Mouse (Mus musculus): ENCODE results near the gene Tirap.
"Not testable (repeated sequence)": the region's sequence is repeated elsewhere in the genome, so short reads cannot be mapped to it uniquely, and the experiment has no call there.

Gene Tirap

DNA sequence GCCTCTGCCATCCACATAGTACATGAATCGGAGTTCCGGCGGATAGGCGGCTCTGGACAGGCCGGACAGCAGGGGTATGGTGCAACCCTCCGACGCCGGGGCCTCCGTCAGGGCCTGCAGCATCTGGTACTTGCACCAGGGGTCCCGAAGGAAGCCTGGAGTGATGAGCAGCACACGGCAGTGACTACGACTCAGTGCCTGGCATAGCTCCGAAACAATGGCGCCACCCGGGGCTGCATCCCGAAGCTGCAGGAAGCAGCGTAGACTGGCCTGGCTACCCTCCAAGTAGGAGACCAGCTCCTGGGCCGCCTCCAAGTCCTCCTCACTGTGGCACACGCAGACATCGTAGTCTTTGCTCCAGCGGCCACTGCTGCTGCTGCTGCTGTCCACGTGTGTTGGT lies 11.4 kb downstream of the Tirap start:
- DNase-seq (ENCODE audit: low spot score), result peak; percentile 32

DNA sequence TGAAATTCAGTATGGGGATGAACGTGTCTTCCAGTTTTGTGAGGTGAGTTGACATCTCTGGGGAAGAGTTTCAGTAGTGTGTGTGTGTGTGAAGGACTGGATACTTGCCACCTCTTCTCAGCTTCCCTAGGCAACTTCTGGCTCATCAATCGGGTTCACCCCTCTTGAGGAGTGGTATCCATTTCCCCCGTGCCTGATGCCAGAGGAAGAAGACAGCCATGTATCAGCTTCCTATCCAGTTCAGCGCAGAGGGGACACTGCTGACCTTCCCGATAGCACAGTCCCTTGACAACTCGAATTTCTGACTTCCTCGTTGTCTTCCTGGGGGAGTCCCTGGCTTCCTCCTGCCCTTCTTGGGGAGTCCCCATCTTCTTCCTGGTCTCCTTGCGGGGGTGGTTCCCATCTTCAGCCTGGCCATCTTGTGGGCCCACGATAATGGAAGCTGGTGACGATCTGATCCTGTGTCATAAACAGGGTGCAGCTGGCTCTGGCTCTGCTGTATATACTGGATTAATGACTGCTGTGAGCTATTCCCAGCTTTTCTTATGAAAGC lies 12.7 kb downstream of the Tirap start:
- DNase-seq (ENCODE audit: low spot score), result no peak

DNA sequence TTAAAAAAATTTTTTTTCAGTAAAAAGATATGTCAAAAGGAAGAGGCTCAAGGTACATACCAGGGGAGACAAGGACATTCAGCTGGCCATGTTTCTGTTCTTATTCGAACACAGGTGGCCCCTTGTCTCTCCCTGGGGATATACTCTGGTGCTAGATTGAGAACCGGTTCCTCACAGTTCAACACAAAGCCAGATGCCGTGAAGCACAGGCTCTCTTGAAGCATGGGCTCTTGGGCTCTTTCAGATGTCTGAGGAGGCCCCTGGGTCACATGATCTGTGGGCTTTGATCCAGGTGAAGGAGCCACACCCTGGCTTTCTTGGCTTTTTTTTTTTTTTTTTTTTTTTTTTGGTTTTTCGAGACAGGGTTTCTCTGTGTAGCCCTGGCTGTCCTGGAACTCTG lies 13.7 kb downstream of the Tirap start:
- no peak for DNase-seq (ENCODE audit: low spot score)

DNA sequence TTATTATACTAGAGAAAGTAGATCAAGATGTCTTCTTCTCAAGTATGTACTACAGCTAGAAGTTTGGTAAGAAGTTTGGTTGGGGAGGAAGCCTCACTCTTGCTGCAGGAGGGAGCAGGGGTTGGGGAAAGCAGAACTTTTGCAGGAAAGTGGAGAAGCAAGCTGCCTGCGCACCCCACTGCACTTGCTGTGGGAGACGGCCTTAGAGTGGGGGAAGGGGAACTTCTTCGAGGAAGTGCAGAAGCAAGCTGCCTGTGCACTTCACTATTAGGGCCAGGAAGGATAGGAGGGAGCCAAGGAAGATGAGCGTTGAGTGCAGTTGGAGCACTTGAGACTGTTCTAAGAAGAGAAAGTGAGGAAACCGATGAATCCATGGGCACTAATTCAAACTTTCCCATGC lies 16.7 kb downstream of the Tirap start:
- no peak for DNase-seq (ENCODE audit: low spot score)

DNA sequence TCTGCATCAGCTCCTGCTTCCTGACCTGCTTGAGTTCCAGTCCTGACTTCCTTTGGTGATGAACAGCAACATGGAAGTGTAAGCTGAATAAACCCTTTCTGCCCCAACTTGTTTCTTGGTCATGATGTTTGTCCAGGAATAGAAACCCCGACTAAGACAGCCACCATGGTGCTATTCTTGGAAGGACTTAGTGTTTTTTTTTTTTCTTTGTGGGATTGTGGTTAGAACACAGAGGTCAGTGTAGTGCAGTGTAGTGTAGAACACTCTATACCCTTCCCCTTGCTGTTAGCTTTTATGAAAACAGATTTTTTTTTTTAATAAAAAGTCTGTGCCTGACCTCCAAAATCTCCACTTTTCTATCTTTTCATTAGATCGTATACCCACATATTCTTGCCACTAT lies 17.3 kb downstream of the Tirap start:
- DNase-seq (ENCODE audit: low spot score), result no peak

DNA sequence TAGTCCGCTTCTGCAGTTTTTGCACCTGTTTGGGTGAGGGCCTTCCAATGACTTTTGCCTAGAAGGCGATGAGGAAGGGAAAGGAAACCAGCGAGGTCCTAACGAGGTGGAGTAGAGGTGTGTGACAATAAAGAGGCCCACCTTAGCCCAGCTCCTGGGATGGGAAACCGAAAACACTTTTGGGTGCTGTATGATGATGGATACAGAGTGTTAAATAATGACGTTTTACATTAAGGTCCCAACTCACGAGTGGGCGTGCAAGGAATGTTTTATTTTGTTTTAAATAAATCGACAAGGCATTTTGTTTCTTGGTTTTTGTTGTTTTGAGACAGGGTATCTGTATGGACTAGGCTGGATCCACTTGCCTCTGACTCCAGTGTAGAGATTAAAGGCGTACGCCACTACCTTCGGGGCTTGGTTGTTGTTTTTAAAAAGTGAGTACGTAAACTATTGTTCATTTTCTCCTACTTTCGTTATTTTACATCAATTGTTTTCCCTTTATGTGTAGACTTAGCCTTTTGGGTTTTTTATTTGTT lies 23.9 kb downstream of the Tirap start:
- DNase-seq (ENCODE audit: low spot score), result no peak

DNA sequence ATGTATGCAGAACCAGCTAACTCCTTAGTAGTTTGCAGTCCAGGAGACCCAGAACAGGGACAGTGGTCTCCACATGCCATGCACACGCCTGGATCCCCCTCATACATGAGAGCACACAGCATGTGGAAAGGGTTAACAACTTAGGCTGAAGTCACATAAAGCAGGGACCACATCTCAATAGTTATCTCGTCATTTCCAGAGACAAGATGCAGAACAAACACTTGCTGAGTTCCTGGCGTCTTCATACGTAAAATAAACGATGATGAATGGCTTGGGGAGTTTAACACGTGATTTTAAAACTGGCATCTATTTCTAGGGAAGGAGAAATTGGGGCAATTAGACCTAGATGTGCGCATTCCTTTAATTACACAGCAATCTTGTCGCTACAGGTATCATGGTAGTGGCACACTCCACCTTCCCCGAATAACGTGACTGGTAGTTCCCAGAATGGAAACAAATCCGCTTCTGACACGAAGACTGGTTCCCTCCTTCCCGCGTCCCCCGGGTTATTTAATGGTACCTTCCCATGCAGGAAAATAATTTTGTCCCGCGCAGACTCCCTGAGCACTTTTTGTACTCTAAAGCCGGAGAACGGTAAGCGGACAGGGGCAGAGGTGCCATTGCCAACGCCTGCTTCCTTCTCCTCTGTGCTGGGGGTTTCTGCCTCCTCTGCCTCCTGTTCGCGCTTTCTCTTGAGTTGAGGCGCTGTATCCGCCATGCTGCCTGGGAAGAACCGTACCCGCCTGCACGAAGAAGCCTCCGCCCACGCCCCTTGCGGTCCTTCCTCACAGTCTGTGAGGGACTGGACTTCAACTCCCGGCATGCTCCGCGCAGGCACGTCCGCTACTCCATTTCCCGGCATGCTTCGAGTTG lies 24.6 kb downstream of the Tirap start, which contains the start of gene Dcps:
Gene Dcps (minus strand): TSS at position 811 of the 873 bp plus-strand sequence.
- peak; percentile 84 for DNase-seq (ENCODE audit: low spot score)

DNA sequence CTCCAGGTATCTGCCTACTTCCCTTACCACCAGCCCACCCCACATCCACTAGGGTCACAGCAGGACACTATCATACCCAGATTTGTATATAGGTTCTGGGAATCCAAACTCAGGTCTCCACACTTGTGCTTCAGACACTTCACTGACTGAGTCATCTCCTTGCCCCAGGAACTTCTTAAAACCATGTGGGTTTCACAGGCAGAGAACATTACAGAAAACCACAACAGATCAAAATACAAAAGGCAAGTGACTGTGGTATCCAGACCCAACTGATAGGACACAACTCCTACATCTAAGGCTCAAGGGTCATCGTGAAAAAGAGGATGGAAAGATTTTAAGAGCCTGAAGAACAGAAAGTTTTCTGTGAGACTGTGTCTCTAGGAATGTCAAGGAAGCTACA lies 26.8 kb downstream of the Tirap start:
- DNase-seq (ENCODE audit: low spot score), result no peak

DNA sequence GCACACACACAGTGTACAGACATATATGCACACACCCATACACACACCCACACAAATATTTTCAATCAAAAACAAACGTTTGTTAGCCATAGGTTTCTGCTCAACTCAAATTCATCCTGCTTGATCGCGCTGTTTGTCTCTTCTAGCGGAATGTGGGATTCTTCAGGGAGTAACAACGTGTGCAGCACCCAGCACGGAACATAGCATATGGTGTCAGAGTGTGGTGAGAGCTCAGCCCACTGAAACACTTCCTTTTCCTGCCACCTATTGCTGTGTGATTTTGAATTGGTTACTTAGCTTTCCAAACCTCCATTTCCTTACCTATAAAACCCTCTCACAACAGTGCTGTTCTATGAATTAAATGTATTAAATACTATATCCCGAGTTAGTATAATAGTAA lies 30.0 kb downstream of the Tirap start:
- no peak for DNase-seq (ENCODE audit: low spot score)

DNA sequence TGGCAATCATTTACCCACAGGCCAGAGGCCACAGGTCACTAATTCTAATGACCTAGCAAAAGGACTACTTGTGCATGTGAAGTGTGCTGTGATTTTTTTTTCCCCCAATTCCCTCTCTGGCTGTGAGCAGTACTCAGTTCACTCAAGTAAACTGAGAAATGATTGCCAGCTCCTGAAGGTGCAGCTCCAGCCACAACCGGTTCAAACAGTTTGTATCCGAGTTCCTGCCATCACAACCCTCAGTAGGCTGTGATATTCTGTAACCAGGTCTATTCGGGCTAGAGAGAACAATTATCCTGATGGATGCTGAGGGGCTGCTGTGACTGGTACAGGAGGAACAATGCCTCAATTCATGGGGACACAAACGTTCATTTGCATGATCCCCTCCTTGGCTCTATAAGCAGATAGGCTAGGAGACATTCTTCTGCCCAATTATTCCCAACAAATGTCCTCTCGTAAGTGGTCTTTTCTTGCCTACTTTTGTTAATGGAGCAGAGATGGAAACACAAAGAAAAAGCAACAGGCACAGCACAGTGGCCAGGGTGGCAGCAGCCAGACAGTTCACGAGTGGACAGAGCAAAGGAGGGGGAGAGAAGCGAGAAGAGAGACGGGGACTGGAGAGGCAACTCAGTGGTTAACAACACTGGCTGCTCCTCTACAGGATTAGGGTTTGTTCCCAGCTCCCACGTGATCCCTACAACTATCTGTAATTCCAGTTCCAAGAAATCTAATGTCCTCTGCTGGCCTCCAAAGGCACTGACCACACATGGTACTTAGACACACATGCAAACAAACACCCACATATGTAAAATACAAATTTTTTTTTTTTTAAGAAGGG lies 33.1 kb downstream of the Tirap start:
- peak; percentile 32 for DNase-seq (ENCODE audit: low spot score)

DNA sequence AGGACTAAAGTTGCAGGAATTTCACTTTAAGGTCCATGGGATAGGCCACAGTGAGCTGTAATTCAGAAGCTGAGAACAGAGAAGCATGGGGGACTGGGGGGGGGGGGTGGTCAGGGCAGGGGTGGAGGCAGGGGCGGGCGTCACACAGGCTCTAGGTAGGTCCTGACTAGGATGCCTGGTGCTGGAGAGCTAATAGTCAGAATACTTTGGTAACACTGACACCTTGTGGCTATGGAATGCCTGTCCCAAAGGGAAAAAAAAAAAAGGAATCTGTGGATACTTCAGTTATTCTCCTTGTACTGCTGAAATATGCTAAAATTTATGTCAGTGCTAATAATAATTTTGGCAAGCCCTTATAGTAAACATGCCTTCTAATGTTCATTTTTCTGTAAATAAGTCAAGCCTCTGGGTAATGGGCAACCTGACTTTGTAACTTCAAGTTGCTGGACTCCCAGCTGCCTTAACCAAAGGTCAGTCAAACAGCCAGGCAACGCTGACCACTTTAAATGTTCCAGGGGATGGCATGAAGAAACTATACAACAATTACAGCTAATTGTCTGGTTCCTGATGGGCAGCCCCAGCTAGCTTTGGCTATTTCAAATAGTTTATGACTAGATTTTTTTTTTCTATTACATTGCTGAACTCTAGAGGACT lies 33.8 kb downstream of the Tirap start:
- DNase-seq (ENCODE audit: low spot score), result peak; percentile 76

DNA sequence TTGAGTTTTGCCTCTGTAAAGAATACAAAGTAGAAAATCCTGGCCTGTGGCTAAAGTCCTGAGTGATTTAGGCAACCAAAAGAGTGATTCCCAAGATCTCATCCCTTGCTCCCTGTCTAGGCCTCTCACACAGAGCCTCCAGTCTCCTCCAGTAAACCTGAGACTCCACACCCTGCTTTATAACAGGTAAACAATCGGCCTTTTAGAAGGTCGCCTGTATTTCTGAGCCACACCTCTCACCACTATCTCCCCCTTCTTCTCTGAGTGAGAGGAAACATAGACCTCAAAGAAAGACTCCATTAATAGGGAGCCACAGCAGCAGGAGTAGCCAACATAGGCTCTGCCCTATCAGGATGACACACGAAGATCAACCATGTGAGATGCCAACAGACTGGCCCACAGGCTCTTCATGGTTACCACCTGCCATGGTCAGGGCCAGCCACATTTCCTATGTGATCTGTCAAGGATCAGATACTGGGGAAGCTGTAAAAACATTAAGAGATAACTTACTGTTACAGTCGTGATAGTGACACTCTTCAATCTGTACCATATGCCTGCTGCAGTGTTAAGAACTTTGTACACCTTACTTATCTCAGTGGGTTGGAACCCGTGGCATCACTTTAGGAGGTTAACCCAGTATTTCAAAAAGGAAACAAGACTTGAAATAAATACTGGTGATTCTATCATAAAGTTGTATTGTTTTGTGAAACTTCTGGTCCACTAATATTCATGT lies 35.8 kb downstream of the Tirap start:
- no peak for DNase-seq (ENCODE audit: low spot score)

DNA sequence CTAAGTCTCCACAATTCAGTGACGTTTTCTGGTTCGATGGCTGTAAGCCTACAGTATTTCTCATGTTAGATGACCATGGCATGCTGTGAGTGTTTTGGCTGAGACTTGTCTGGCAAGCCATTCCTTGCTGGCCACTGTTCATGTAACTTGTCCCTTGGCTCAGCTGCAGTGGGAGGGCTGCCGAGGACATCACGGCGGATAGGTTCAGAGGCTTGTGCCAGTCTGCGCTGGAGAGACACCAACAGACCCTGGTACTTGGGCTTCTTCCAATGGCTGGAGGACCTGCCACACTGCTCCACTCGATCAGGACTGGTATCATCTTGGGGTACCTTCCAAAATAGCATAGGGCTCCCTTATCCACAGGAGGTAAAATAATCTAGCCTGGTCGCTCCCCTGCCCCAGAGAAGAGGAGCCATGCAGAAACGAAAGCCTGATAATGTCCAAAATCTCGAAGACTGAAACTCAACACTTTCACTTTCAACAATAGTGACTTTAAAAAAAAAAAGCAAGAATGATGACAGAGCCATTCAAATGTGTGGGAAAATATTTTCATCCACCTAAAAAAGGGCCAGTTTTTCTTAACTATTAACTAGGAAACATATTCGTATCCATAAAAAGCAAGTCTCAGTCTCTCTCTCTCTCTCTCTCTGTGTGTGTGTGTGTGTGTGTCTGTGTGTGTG lies 36.9 kb downstream of the Tirap start:
- DNase-seq (ENCODE audit: low spot score), result peak; percentile 64

DNA sequence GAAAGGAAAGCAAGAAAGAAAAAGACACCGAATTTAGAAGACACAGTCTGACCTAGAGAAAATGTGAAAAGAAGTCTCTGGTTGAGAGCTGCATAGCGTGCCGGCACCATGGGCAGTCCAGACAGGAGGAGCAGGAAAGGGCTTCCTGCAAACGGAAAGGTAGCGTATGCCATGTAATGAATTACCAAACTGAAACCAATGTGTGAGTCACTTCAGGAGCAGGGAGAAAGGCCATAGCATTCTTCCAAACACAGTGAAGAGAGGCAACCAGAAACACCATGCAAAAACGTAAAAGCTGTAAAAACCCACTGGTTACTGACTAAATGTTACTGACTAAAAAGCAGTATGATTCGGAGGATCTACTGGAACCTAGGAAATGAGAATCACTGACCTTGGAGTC lies 38.4 kb downstream of the Tirap start:
- DNase-seq (ENCODE audit: low spot score), result no peak

DNA sequence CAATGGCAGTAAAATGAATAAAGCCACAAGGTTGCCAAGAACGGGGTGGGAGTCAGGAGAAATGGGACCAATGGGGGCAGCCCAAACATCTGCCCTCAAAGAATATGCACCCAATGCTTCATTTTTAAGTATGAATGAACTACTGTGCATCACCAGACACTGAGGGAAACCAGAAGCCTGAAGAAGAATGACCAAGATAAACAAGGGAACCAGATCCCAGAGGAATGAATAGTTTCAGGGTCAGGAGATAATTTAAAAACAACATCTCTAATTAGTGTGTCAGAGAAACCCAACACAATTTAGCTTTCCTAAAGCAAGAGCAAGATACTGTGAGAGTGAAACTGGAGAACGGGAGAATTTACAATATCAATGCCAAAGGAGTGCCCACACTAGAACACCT lies 39.4 kb downstream of the Tirap start:
- DNase-seq (ENCODE audit: low spot score), result no peak

DNA sequence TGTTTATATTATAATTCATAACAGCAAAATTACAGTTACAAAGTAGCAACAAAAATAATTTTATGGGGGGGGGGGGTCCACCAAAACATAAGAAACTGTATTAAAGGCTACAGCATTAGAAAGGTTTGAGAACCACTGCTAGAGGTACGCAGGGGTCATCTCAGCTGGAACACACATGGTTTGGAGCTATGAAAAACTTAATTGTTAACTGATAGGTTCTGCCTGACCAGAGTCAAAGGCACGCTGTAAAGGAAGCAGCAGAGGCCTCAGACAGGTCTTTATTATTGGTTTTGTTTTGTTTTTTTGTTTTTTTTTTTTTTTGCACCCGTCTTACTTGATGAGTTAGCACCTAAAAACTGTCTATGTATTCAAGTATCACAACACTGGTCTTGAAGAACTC lies 41.6 kb downstream of the Tirap start:
- DNase-seq (ENCODE audit: low spot score), result no peak

DNA sequence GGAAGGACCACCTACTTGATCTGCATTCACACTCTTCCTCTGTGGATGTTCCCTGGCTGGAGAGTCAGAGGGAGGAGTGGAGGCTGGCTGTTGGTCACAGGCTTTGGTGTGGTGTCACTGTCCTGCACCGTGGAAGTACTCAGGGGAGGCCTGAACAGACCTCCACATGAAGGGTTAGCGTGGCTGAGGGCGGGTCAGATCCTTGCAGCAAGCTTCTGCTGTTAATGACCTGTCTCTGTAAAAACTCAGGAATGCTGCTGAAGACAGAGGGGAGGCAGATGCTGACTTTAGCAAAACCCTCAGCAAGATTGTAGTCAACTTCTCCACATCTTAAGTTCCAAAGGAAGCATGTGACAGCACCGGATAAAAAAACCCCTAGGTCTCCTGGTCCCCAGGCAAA lies 43.2 kb downstream of the Tirap start:
- no peak for DNase-seq (ENCODE audit: low spot score)

DNA sequence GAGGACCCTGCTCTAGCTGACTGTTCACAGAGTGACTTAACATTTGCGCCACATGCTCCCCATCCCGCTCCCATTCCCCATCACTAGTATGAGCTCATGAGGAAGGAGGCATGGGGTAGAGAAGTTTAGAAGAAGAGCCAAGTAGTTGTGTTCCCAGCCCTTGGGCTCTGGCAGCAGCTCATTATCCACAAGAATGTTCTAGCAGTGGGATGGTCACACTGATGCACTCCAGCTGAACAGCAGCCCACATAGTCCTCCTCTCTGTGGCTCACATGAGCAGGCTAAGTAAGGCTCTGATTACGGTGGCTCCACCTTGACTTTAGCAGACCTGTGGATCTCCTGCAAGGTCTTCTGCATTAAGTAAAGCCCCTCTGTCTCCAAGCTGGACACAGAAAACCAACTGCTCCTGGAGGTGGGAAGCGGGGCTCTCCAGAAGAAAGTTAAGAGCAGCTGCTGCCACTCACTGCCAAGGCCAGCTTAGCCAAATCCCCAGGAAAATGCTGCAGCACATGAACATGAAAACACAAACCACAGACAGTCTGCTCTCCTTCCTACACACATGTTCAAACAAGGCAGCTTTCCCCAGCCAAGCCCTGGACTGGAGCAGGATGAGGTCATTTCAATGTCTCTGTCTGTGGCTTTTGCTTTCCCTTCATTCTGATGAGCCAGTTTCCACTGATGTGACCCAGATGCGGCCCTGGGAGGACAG lies 43.9 kb downstream of the Tirap start:
- peak; percentile 18 for DNase-seq (ENCODE audit: low spot score)

DNA sequence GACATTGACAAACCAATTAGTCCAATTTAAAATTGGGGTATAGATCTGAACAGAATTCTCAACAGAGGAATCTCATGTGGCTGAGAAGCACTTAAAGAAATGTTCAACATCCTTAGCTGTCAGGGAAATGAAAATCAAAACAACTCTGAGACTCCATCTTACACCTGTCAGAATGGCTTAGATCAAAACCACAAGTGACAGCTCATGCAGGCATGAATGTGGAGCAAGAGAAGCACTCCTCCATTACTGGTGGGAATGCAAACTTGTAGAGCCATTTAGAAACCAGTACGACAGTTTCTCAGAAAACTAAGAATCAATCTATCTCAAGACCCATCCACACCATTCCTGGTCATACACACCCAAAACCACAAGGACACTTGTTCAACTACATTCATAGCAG lies 47.2 kb downstream of the Tirap start:
- DNase-seq (ENCODE audit: low spot score), result no peak

DNA sequence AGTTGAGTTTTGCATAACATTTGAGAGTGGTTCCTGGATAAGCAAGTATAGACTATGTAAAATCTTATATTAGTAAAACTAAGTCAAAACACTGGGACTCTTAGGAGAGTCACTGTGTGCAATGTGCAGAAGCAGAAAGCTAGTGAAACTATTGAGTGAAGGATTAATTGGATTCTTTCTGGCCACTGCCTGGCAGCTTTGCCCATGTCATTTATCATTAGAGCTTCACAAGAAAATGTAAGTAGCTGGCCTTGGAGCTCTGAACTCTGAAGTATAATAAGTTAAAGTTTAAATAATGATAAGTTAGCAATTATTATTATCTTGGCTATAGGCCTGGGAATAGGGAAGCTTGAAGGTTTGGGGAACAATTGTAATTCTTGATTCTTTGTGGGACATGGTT lies 51.3 kb downstream of the Tirap start:
- DNase-seq (ENCODE audit: low spot score), result not testable (repeated sequence)
